Mouse (Mus musculus) ES-E14 (cell line): ENCODE results near the gene Thrap3. TPM values are rescaled to one million over a fixed set of nuclear protein-coding genes. Genes with fewer than 3 reads are reported as not detected.

Source experiments
- DNase-seq: peaks from one replicate; pipeline ENCODE4 v3.0.0-alpha.2; 2013; ENCODE audit warnings: low read depth, low spot score
- H3K27ac ChIP-seq: 2 replicates; pipeline ENCODE4 v1.5.1; 2012; ENCODE audit warnings: low read depth, mild to moderate bottlenecking, low read length, moderate library complexity, mixed read lengths; ENCODE audit not compliant: poor library complexity, insufficient read depth, severe bottlenecking
- H3K36me3 ChIP-seq: 2 replicates; pipeline ENCODE4 v1.6.1; 2012; ENCODE audit warnings: mild to moderate bottlenecking, low read length, moderate library complexity, mixed read lengths; ENCODE audit not compliant: control insufficient read depth, poor library complexity, insufficient read depth, severe bottlenecking
- H3K4me1 ChIP-seq, 2 experiments: fragments of 150-350 bp in 1 of 2; sonication (generic) in 1 of 2; 2 replicates each; pipeline ENCODE4 v1.6.1; 2012; ENCODE audit warnings: low read length in 2 of 2, mild to moderate bottlenecking in 1 of 2, mixed read lengths in 1 of 2; ENCODE audit not compliant: control insufficient read depth in 2 of 2, insufficient read depth in 2 of 2, poor library complexity in 1 of 2
- H3K4me3 ChIP-seq, 2 experiments: fragments of 150-350 bp in 1 of 2; sonication (generic) in 1 of 2; 2 replicates each; pipeline ENCODE4 v1.5.1; 2012; ENCODE audit warnings: low read length in 2 of 2, low read depth in 1 of 2, mild to moderate bottlenecking in 1 of 2, mixed read lengths in 1 of 2; ENCODE audit not compliant: insufficient read depth in 1 of 2, poor library complexity in 1 of 2, severe bottlenecking in 1 of 2
- H3K9ac ChIP-seq: 2 replicates; pipeline ENCODE4 v1.6.1; 2012; ENCODE audit warnings: low read depth, mild to moderate bottlenecking, low read length, mixed read lengths; ENCODE audit not compliant: poor library complexity, insufficient read depth, severe bottlenecking
- H3K9me3 ChIP-seq: fragments of 150-350 bp; sonication (generic); 2 replicates; pipeline ENCODE4 v1.6.1; 2012; ENCODE audit warnings: low read depth, mild to moderate bottlenecking, low read length; ENCODE audit not compliant: control insufficient read depth, insufficient read depth
- CHD2 ChIP-seq: IDR thresholded peaks from 2 replicates; pipeline ENCODE4 v1.6.1; 2014; ENCODE audit warnings: mild to moderate bottlenecking, low read depth, low read length, inconsistent platforms
- HCFC1 ChIP-seq: IDR thresholded peaks from 2 replicates; pipeline ENCODE4 v1.6.1; 2012; ENCODE audit warnings: low read length, inconsistent platforms, borderline replicate concordance; ENCODE audit not compliant: insufficient read depth
- MAFK ChIP-seq: IDR thresholded peaks from 2 replicates; pipeline ENCODE4 v1.6.1; 2014; ENCODE audit warnings: mild to moderate bottlenecking, low read depth, low read length, inconsistent platforms; ENCODE audit not compliant: insufficient read depth
- ZC3H11A ChIP-seq: IDR thresholded peaks from 2 replicates; pipeline ENCODE4 v1.6.1; 2012; ENCODE audit warnings: low read depth, mild to moderate bottlenecking, inconsistent platforms, low read length, borderline replicate concordance
- ZNF384 ChIP-seq: IDR thresholded peaks from 2 replicates; pipeline ENCODE4 v1.6.1; 2012; ENCODE audit warnings: low read depth, low read length, inconsistent platforms
- in situ Hi-C, 2 experiments: fragments of 600-800 bp; cut with MboI; formaldehyde crosslinking; loops; one replicate each; pipeline ENCODE4 v1.15.1; 2025; ENCODE audit warnings: low sequenced_read_pairs in 2 of 2, inconsistent platforms in 1 of 2; ENCODE audit not compliant: unreplicated experiment in 2 of 2
- total RNA-seq: library from RNA; depleted of rRNA; stranded (reverse); fragments of 300-350 nt; gene quantifications from 2 replicates; pipeline ENCODE4 v1.2.3, GENCODE M21; 2012

The Thrap3 gene
- total RNA-seq, 1 experiment: 211 TPM

DNA sequence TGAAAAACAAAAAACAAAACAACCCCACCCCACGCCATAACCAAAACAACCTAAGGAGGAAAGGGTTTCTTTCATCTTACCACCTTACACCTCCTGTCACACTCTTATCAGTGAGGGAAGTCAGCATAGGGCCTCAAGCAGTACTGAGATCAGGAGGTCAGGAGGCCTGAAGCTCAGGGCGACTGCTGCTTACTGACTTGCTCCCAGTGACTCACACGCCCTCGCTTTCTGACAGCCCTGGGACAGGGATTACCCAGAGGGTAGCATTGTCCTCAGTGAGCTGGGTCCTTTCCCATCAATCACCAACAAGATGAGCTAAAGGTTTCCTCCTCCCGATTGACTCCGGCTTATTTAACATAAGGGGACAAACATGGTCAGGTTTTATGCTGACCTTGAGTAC is 4.5 kb upstream of the Thrap3 start:
- no peak overlapping the region for H3K9ac ChIP-seq
- no peaks in the 10 kb centered on the region for H3K36me3 ChIP-seq
- H3K9me3 ChIP-seq: no peaks in the 10 kb centered on the region
- DNase-seq: no peak
- TF ChIP-seq HCFC1: no peak
- no peak for TF ChIP-seq CHD2
- TF ChIP-seq ZNF384: no peak
- TF ChIP-seq MAFK: no peak
- no peak for TF ChIP-seq ZC3H11A
- no peak overlapping the region for H3K4me3 ChIP-seq
- in situ Hi-C loops: no loop called here
- H3K27ac ChIP-seq: no peak overlapping the region
- H3K4me1 ChIP-seq: peaks cover 11 to 13% of the 10 kb centered on the region in 2 experiments

- H3K4me1 ChIP-seq: peaks cover 11 to 17% of the 10 kb centered on the region in 2 experiments
- TF ChIP-seq HCFC1 (no peak), MAFK (no peak), ZNF384 (no peak), ZC3H11A (no peak), CHD2 (no peak)
- no peaks in the 10 kb centered on the region for H3K9me3 ChIP-seq
- H3K36me3 ChIP-seq: peaks cover 3% of the 10 kb centered on the region; the same call in 1 of the 2 replicates
- no peak overlapping the region for H3K27ac ChIP-seq
- no peak overlapping the region for H3K9ac ChIP-seq
- no peak overlapping the region for H3K4me3 ChIP-seq
- in situ Hi-C loops: no loop called here
- no peak for DNase-seq
Measured at GRCm38 (mm10) chr4:126205386-126205785, 2.8 kb upstream of the Thrap3 start.

- Histone ChIP-seq H3K36me3 (peaks cover 3% of the 10 kb centered on the region; the same call in 1 of the 2 replicates), H3K27ac (no peak overlapping the region), H3K9me3 (no peaks in the 10 kb centered on the region), H3K4me3 (no peak overlapping the region), H3K9ac (no peak overlapping the region), H3K4me1 (peaks cover 11 to 17% of the 10 kb centered on the region in 2 experiments)
- in situ Hi-C loops: no loop called here
- DNase-seq: no peak
- TF ChIP-seq MAFK: no peak
- TF ChIP-seq ZC3H11A: no peak
- TF ChIP-seq ZNF384: no peak
- TF ChIP-seq CHD2: no peak
- no peak for TF ChIP-seq HCFC1
Measured at GRCm38 (mm10) chr4:126204661-126205230, 2.2 kb upstream of the Thrap3 start.

GRCm38 (mm10) chr4:126204016-126204415 is 1.5 kb upstream of the Thrap3 start:
- Histone ChIP-seq H3K27ac (no peak overlapping the region), H3K4me3 (0 out of 4 replicates have a peak overlapping the region, but pooled peaks of 1 of the 2 experiments have one; percentile 78)

More at GRCm38 (mm10) chr4:126204016-126204415, 1.5 kb upstream of the Thrap3 start:
- Histone ChIP-seq H3K9me3 (no peaks in the 10 kb centered on the region), H3K4me1 (peaks cover 11 to 20% of the 10 kb centered on the region in 2 experiments), H3K9ac (no peak overlapping the region), H3K36me3 (peaks cover 5% of the 10 kb centered on the region; the same call in 1 of the 2 replicates)
- in situ Hi-C loops: no loop called here
- TF ChIP-seq ZC3H11A (no peak), HCFC1 (no peak), MAFK (no peak), CHD2 (no peak), ZNF384 (no peak)
- peak; percentile 52 for DNase-seq
